Mouse (Mus musculus): ENCODE results near the gene Gzmn.
"Not testable (repeated sequence)": the region's sequence is repeated elsewhere in the genome, so short reads cannot be mapped to it uniquely, and the experiment has no call there.

The Gzmn gene

GRCm38 (mm10) chr14:56174499-56174898 lies at the start of gene Gzmn:
Gene Gzmn, minus strand, starts transcription at chr14:56174599.
- no peak for DNase-seq (ENCODE audit: low read depth, low spot score)

- no peak for DNase-seq (ENCODE audit: low read depth, low spot score)
Measured at GRCm38 (mm10) chr14:56211317-56211716, 36.9 kb upstream of the Gzmn start, which contains the start of gene Gzmf. Gene Gzmf, minus strand, starts transcription at chr14:56211417.

GRCm38 (mm10) chr14:56205613-56206012 lies 31.2 kb upstream of the Gzmn start:
- no peak for DNase-seq (ENCODE audit: low read depth, low spot score)

- not testable (repeated sequence) for DNase-seq (ENCODE audit: low read depth, low spot score)
Measured at GRCm38 (mm10) chr14:56205021-56205420, 30.6 kb upstream of the Gzmn start.

GRCm38 (mm10) chr14:56203975-56204374 lies 29.6 kb upstream of the Gzmn start:
- DNase-seq (ENCODE audit: low read depth, low spot score): peak; percentile 9

- DNase-seq (ENCODE audit: low read depth, low spot score): no peak
Measured at GRCm38 (mm10) chr14:56186946-56187345, 12.5 kb upstream of the Gzmn start.

- DNase-seq (ENCODE audit: low read depth, low spot score): no peak
Measured at GRCm38 (mm10) chr14:56186521-56186920, 12.1 kb upstream of the Gzmn start.

- DNase-seq (ENCODE audit: low read depth, low spot score): not testable (repeated sequence)
Measured at GRCm38 (mm10) chr14:56177651-56178050, 3.3 kb upstream of the Gzmn start.

- DNase-seq (ENCODE audit: low read depth, low spot score): no peak
Measured at GRCm38 (mm10) chr14:56173396-56173795, 1.0 kb downstream of the Gzmn start.

GRCm38 (mm10) chr14:56172744-56173143 lies 1.7 kb downstream of the Gzmn start:
- no peak for DNase-seq (ENCODE audit: low read depth, low spot score)

GRCm38 (mm10) chr14:56168009-56168408 lies 6.4 kb downstream of the Gzmn start:
- no peak for DNase-seq (ENCODE audit: low read depth, low spot score)

GRCm38 (mm10) chr14:56162109-56162508 lies 12.3 kb downstream of the Gzmn start:
- no peak for DNase-seq (ENCODE audit: low read depth, low spot score)

- DNase-seq (ENCODE audit: low read depth, low spot score): not testable (repeated sequence)
Measured at GRCm38 (mm10) chr14:56159479-56159878, 14.9 kb downstream of the Gzmn start, which contains the start of gene Gzmg. Gene Gzmg, minus strand, starts transcription at chr14:56159579.

GRCm38 (mm10) chr14:56155340-56155739 lies 19.1 kb downstream of the Gzmn start:
- DNase-seq (ENCODE audit: low read depth, low spot score): no peak

- DNase-seq (ENCODE audit: low read depth, low spot score): not testable (repeated sequence)
Measured at GRCm38 (mm10) chr14:56133675-56134074, 40.7 kb downstream of the Gzmn start.

- not testable (repeated sequence) for DNase-seq (ENCODE audit: low read depth, low spot score)
Measured at GRCm38 (mm10) chr14:56132508-56132907, 41.9 kb downstream of the Gzmn start, which contains the start of gene Gzmd. Gene Gzmd, minus strand, starts transcription at chr14:56132608.

- DNase-seq (ENCODE audit: low read depth, low spot score): no peak
Measured at GRCm38 (mm10) chr14:56128341-56128740, 46.1 kb downstream of the Gzmn start.

GRCm38 (mm10) chr14:56123516-56123915 lies 50.9 kb downstream of the Gzmn start:
- no peak for DNase-seq (ENCODE audit: low read depth, low spot score)

GRCm38 (mm10) chr14:56120525-56120924 lies 53.9 kb downstream of the Gzmn start, which contains the start of gene Gzme:
Gene Gzme, minus strand, starts transcription at chr14:56120625.
- DNase-seq (ENCODE audit: low read depth, low spot score): no peak

Measured in c-Kit-negative CD71-positive TER-119-positive erythroid progenitor cells, embryonic 14.5 days (primary cell).